Mouse (Mus musculus): Measurements from ENCODE around the gene Wdr91. TPM values are rescaled to one million over a fixed set of nuclear protein-coding genes. Genes with fewer than 3 reads are reported as not detected.
A peak's percentile ranks its signal among the peaks of the same experiment; 100 is the strongest.

Wdr91 gene
- total RNA-seq, 1 experiment from 2014 or later = 35.6 TPM

DNA sequence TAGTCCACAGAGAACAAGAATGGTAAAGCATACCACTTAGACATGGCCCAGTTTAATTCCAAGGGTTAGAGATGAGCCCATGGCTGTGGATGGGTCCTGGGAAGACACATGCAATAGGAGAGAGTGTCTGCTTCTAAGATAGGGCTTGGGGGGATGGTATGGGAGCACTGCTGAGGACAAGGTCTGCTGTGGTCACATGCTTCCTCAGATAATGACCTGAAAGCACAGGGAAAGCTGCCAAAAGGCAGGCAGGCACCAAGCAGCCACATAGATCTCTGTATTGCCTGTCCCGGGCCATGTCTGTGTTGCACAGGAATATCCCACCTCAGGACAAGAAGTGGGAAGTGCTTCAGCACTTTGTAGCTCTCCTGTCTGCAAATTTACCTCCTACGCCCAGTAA lies 11.5 kb downstream of the Wdr91 start:
- no peak for ATAC-seq (replicated peaks in 1 of 2; ENCODE audit: insufficient read depth in 1 of 2, low FRiP score in 2 of 2, low TSS enrichment in 1 of 2, low read depth in 1 of 2, poor library complexity in 2 of 2, severe bottlenecking in 2 of 2)

DNA sequence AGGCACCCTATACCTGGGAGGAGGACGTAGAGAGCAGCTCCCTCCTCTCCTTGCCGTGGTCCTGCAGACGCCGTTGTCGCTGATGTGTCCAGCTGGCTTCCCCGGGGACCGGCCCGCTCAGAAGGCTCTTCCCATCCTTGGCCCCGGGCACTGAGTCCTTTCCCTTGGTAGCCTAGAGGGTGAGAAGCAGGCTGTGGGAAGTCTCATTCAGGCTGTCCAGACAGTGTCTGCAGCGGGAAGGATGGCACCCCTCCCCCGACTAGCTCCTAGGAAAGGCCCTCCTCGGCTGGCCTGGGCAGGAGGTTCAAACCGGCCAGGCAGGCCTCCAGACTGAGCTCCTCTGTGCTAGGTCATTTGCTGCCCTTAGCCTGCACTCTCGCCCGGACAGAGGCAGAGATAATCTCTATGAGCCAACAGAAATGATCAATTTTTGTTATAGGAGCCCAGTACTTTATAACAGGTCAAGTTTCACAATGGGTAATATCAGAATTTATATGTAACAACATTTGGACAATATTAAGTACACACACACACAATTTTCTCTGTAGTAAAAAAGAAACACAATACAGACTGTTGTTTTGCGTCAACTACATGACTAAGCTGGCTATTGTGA lies 14.4 kb downstream of the Wdr91 start:
- no peak; a peak in 1 of 4 replicates for ATAC-seq (replicated peaks in 1 of 2; ENCODE audit: insufficient read depth in 1 of 2, low FRiP score in 2 of 2, low TSS enrichment in 1 of 2, low read depth in 1 of 2, poor library complexity in 2 of 2, severe bottlenecking in 2 of 2)

DNA sequence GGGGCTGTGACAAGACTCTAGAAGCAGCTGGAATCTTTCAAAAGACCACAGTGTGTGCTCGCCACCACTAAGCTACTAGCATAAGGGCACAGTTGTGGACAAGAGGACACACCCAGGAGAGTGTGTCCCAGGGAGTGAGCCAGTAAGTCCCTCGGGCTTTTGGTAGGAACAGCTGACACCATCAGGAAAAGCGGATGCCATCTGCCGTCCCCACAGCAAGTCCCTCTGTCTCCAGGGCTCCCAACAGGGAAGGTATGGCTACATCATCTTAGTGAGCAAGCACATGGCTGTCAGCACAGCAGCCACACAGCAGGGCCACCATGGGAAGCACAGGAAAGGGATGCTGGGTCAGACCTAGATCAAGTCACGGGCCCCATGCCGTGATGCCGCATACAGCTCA lies 15.1 kb downstream of the Wdr91 start:
- no peak for ATAC-seq (replicated peaks in 1 of 2; ENCODE audit: insufficient read depth in 1 of 2, low FRiP score in 2 of 2, low TSS enrichment in 1 of 2, low read depth in 1 of 2, poor library complexity in 2 of 2, severe bottlenecking in 2 of 2)

DNA sequence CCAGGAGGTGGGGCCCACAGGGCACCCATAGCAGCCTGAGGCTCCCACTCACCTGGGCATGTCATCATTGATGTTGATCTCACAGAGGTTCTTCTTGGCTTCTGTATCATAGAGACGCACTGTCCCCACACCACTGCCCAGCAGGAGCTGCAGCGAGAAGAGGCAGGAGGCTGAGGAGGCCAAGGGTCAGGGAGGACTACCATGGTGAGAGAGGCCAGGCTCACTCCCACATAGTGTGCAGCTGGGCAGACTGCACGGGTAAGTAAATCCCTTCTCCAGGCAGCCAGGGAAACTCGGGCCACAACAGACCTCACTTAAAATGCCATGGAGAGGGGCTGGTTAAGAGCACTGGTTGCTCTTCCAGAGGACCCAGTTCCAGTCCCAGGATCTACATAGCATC lies 21.5 kb downstream of the Wdr91 start:
- ATAC-seq (replicated peaks in 1 of 2; ENCODE audit: insufficient read depth in 1 of 2, low FRiP score in 2 of 2, low TSS enrichment in 1 of 2, low read depth in 1 of 2, poor library complexity in 2 of 2, severe bottlenecking in 2 of 2) = no peak

DNA sequence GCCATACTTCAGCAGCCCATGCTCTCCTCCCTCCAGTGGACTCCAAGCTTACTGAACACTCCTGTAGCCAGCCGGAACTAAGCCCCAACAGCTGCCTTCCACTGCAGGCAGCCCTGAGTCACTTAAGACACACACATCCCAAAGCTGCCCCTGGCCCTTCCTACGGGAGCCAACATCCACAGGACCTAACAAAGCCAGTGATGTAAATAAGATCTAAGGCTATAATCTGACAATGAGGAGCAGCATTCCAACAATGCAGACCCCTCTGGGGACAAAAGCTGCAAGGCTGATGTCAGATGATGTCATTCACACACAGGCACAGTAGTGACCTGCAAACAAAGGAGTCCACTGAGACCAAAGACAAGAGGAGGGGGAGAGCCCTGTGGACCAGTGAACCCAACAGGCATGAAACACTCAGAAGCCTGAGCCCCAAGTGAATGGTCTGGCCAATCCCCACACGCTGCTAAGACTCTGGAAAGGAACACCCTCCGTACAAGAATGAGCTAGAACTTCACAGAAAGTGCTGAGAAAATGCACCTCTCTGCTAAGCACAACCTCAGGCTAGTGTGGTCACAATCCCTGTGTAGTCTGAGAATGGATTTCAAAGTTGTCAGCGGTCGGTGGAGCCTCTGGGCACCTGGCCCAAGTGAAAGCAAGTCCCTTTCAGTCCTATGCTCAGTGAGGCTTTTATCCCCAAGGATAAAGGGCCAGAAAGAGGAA lies 23.4 kb downstream of the Wdr91 start:
- no peak for ATAC-seq (replicated peaks in 1 of 2; ENCODE audit: insufficient read depth in 1 of 2, low FRiP score in 2 of 2, low TSS enrichment in 1 of 2, low read depth in 1 of 2, poor library complexity in 2 of 2, severe bottlenecking in 2 of 2)

DNA sequence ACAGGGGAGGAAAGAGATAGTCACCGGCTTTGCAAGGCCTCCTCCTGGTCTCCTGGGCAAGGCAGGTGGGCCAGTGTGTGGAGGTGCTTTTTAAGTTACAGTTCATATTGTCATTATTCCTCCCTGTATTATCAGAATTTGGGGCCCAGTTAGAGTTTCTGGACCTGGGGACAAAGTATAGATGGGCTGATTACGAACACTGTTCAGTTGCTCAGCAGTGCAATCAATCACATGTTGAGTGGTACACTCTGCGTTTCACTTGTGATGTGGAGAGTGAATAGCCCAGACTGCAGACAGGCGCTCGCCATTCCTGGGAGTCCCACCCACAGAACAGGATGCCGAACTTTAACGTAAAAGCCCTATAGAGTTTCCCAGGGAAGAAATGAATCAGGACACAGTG lies 26.0 kb downstream of the Wdr91 start:
- no peak for ATAC-seq (replicated peaks in 1 of 2; ENCODE audit: insufficient read depth in 1 of 2, low FRiP score in 2 of 2, low TSS enrichment in 1 of 2, low read depth in 1 of 2, poor library complexity in 2 of 2, severe bottlenecking in 2 of 2)

DNA sequence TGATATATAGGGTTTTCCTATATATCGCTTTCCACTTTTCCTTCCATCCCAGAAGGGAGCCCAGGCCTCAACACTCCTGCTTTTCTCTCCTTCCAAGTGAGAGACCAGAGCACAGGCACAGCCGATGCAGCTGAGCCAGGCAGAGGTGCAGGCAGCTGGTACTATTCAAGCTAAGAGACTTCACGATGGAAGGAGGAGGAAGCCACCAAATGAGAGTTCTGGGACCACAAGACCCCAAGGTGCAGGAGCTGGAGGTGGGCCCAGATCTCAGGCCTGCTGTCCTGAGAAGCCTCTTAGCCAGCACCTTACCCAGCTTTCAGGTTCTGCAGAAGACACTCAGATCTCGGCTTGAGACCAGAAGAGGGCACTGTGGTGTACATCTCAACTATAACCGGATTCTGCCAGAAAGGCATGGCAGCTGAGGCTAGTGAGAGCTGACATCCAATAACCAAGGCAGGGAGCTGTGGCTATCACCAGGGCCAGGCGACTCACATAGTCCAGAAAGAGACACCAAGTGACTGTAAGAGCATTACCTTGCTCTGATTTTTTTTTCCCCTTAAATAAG lies 30.7 kb downstream of the Wdr91 start:
- ATAC-seq (replicated peaks in 1 of 2; ENCODE audit: insufficient read depth in 1 of 2, low FRiP score in 2 of 2, low TSS enrichment in 1 of 2, low read depth in 1 of 2, poor library complexity in 2 of 2, severe bottlenecking in 2 of 2) = no peak

DNA sequence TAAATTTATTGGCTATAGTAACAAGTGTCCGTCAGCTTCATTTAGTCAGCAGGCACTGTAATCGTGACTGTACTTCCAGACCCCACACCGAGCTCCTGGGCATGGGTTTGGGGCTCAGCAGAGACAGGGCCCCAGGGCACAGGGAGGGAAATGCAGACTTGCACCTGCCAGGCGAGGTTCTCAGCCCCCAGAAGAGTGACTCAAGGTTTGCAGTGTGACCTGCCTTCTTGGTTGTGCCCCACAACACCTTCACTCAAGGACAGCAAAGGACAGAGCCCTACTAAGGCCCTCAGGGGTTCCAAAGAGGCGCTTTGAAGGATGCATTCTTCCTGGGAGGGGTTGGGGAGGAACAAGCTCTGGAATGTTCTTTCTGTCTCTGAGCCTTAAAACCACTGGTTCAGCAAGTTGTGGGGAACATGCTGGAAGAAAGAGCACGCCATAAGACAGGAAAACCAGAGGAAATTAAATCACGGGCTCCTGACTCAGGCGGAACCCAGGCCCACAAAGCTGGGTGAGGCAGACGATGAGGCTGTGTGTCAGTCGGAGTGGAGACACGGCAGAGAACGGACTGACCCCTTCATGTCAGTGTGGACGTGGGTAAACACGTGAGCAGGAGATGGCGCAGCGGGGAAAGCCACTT lies 31.5 kb downstream of the Wdr91 start:
- ATAC-seq (replicated peaks in 1 of 2; ENCODE audit: insufficient read depth in 1 of 2, low FRiP score in 2 of 2, low TSS enrichment in 1 of 2, low read depth in 1 of 2, poor library complexity in 2 of 2, severe bottlenecking in 2 of 2) = no peak

DNA sequence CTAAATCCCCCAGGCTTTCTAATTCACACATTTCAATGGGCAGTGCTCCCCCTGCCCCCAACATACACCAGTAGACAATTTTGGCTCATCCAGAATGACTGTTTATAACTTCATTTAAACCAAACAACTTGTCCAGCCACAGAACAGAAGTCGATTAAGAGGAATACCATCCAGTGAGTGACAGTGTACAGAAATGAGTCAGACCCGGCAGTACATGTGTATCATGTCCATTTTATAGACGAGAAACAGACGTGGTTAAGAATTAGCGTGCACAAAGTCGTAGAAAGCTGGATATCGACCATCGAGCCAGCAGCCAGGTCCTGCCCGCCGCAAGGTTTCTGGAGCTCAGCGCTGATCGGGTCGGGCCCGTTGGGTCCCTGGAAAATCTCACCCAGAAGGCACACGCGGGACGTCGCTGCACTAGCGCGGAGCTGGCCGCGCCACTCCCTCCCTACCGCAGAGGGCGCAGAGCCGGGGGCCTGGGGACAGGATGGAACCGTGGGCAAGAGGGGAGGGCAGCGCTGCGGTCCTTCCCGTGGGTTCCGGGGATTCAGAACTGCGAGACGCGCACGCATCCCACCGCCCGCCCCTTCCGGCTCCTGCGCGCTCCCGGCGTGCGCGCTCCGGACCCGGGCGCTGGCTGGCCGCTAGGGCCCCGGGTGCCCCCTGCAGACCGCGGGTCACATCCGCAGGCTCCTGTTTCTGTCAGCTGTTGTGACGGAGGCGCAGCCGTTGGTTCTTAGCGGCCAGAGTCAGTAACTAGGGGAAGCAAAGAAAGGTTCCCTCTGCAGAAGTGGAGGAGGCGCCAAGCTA lies 33.0 kb downstream of the Wdr91 start, which contains the start of gene Cyren:
TSS of gene Cyren (minus strand) at position 552 of the 813 bp plus-strand sequence.
- peak; percentile 66 to 73 for ATAC-seq (replicated peaks in 1 of 2; ENCODE audit: insufficient read depth in 1 of 2, low FRiP score in 2 of 2, low TSS enrichment in 1 of 2, low read depth in 1 of 2, poor library complexity in 2 of 2, severe bottlenecking in 2 of 2)

DNA sequence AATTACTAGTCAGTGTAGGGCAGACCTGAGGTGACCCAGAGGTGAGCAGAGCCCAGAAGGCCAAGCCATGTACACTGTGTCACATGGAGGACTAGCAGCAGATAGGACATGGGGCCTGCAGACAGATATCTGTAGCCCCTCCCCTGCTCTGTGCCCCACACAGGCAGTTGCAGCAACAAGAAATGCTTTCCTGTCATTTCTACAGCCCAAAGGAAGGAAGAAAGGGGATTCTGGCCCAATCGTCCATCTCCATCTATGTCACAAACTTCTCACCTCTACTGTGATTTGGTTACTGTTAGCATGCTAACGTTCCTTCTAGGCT lies 33.9 kb downstream of the Wdr91 start:
- no peak for ATAC-seq (replicated peaks in 1 of 2; ENCODE audit: insufficient read depth in 1 of 2, low FRiP score in 2 of 2, low TSS enrichment in 1 of 2, low read depth in 1 of 2, poor library complexity in 2 of 2, severe bottlenecking in 2 of 2)

DNA sequence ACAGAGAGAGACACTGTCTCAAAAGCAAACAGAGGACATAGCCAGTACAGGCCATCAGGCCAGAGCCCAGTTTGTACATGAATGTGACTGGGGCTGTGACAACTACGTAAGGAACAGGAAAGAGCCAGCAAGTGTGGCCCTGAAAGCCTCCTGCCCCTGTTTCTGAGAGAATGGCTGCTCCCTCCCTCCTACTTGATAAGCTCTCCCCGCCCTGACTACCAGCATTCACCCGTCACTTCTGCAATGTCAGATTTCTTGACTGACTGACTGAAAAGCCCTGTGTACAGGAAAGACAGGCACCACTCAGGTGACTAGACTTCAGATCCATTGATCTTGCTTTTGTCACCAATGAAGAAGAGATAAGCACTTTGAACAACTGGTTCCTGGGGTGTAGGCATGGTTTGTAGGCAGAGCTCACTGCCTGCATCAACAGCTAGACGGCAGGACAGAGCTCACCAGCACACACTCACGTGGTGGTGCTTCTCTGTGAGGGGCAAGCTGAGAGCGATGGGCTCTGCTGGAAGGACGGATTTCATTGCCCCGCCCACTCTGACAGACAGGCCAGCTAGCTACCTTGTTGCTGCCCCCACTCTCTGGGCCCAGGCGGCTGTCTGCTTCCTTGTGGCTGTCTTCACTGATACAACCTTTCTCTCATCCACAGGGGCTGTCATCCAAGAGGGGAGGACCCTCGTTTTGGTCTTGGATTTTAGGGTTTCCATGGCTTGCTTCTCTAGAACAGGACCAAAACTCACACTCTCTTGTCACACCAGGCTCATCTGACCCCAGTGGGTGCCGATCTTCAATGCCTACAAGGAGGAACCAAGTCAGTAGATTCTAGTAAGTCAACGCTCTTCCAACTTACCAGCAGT lies 34.5 kb downstream of the Wdr91 start:
- ATAC-seq (replicated peaks in 1 of 2; ENCODE audit: insufficient read depth in 1 of 2, low FRiP score in 2 of 2, low TSS enrichment in 1 of 2, low read depth in 1 of 2, poor library complexity in 2 of 2, severe bottlenecking in 2 of 2) = no peak

DNA sequence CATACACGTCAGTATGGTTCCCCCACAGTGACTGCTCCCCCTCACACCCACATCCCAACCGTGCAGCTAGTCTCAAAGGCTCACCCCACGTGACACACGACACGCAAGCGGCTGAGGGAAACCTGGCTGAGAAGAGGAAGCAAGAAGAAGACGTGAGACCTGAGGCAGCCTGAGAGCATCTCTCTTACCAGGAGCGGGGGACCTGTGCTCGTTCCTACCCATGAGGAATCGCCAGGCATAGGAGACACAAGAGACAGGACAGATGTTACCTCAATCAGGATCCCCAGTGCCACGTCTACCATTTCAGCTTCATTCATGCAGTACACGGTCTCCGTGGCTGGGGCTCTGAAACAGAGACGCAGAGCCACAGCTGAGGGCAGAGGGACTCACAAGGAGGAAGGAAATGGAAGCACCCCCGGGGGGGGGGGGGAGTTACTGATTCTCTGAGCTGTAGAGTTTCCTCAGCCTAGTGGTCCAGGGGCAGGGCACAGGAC lies 35.4 kb downstream of the Wdr91 start:
- ATAC-seq (replicated peaks in 1 of 2; ENCODE audit: insufficient read depth in 1 of 2, low FRiP score in 2 of 2, low TSS enrichment in 1 of 2, low read depth in 1 of 2, poor library complexity in 2 of 2, severe bottlenecking in 2 of 2) = peak; percentile 46 to 58

DNA sequence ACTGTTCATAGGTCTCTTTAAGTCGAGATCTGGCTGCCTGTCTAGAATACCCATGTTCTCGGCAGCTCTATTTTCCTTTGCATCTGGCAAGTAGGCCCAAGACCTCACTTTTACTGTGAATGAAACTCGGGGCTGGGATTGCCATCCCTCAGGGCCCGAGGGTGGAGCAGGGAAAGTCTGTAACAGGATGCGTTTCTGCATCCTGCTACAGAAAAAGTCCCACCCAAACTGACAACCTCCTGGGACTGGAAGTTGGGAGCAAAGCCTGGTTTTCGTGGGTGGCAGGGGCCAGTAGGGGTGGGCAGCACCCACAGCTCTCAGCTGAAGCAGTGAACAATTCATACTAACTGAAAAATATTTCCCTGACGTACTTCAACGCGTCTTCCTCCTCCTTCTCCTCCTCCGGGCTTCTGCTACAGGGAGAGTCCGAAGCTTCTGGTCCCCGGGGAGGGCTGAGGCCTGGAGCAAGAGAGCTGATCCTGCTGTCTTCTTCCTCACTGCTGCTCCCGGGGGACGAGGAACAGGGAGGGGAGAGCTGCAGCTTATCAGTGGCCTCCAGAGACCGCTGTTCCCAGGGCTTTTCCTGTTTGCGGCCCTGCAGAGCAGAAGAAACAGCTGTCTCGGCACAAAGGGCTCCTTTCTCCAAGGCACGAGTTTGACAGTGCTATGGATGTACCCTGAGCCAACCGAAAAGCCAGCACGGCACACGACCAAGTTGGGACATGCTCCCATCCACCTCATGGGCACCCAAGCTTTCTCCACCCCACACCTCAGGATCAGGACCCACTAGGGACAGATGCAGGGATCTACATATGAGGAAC lies 36.4 kb downstream of the Wdr91 start:
- ATAC-seq (replicated peaks in 1 of 2; ENCODE audit: insufficient read depth in 1 of 2, low FRiP score in 2 of 2, low TSS enrichment in 1 of 2, low read depth in 1 of 2, poor library complexity in 2 of 2, severe bottlenecking in 2 of 2) = peak; percentile 5 to 11; a peak in 2 of 4 replicates

DNA sequence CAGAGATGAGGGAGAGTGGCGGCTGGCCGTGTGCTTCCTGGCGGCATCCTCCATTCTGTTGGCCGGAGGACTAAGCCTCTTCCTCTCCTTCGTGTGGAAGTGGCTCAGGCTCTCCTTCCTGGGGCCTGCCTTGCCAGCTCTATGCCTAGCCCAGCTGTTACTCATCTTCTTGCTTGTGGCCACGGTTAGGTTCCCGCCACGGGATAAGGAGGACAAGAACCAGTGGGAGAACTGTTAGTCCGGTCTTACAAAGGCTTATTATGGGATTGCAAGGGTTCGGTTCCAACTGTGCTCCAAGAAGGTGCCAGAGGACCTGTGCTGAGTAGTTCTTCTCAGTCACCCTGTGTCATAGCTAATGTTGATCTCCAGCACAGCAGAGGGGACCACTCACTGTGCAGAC lies 37.8 kb downstream of the Wdr91 start:
- no peak for ATAC-seq (replicated peaks in 1 of 2; ENCODE audit: insufficient read depth in 1 of 2, low FRiP score in 2 of 2, low TSS enrichment in 1 of 2, low read depth in 1 of 2, poor library complexity in 2 of 2, severe bottlenecking in 2 of 2)

DNA sequence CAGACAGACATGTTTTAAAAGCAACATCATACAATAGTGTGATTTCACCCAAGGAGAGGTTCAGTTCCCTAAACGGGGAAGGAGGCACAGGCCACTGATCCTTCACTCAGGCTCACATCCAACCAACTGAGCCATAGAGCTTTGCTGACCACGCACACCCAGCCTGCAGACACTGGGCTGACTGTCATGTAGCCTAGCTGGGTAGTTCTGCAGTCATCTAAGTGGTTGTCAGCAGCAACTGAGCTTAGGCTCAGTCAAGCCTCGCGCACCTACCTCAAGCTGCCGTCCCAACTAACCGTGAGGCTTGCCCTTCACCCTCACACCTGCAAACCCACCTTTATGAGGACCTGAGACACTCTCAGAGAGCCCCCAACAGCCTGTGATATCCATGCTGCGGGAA lies 38.7 kb downstream of the Wdr91 start:
- ATAC-seq (replicated peaks in 1 of 2; ENCODE audit: insufficient read depth in 1 of 2, low FRiP score in 2 of 2, low TSS enrichment in 1 of 2, low read depth in 1 of 2, poor library complexity in 2 of 2, severe bottlenecking in 2 of 2) = no peak

DNA sequence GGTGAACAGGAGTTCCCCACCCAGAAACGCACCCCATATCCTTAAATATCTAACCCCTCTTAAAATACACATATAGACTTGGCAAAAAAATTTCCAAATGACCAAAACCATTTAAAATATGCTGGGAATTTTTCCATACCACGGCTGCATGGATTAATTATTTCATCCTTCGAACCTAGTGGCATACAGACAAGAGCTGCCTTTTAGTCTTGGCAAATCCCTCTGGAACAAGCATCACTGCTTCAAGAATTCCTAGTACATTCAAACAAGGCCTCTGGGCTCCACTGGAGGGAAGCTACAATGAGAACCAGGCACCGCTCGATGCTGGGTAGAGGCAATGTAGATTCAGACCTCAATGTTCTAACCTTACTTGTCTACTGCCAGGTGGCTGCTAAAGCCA lies 40.0 kb downstream of the Wdr91 start:
- ATAC-seq (replicated peaks in 1 of 2; ENCODE audit: insufficient read depth in 1 of 2, low FRiP score in 2 of 2, low TSS enrichment in 1 of 2, low read depth in 1 of 2, poor library complexity in 2 of 2, severe bottlenecking in 2 of 2) = no peak
